Mouse (Mus musculus) erythroblast, embryonic 14.5 days (primary cell): ENCODE measurements around the gene Olig2.

Source experiments
- GATA1 ChIP-seq: IDR thresholded peaks from 2 replicates; pipeline ENCODE4 v1.6.1; 2012; ENCODE audit warnings: low read length, inconsistent platforms, mixed read lengths
- TAL1 ChIP-seq: IDR thresholded peaks from 3 replicates; pipeline ENCODE4 v1.6.1; 2012; ENCODE audit warnings: low read length, inconsistent platforms, mixed read lengths

DNA sequence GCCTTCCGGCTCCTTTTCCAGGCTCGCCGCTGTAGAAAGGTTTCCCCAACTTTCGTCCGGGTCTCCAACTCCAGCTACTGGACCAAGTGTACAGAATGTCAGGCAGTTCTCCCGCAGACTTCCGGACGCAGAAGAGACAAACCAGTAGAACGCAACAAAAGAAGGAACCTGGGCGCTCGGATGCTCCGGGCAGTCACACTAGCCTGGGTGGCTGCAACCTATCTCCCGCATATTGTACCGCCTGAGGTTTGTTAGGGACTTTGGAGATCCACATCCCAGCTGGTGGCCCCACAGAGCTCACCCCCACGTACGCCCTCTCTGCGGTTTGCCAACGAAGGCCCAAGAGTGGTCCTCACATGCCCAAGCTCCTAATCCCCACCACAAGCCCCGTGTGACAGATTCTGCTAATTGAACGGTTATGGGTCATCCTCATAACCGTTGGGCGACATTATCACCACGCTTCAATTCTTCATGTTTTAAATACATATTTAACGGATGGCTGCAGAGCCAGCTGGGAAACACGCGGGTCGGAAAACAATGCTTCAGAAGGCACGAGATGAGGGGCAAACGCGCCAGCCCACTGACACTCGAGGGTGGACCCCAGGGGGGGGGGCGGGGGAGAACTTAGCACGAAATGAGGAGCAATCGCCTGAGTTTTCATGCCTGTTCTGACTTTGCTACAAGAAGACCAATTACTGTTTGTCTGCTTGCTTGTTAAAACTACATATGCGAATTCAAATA, 1.8 kb upstream of the Olig2 start:
- TF ChIP-seq TAL1 (no peak), GATA1 (no peak)
